Mouse (Mus musculus) myocyte (in vitro differentiated cells): ENCODE measurements around the gene Plcb4.

Source experiments
- CEBPB ChIP-seq: IDR thresholded peaks from 2 replicates; pipeline ENCODE4 v1.6.1; 2011; ENCODE audit warnings: mild to moderate bottlenecking, moderate library complexity; ENCODE audit not compliant: poor library complexity, insufficient read depth, severe bottlenecking
- MAX ChIP-seq: IDR thresholded peaks from one replicate; pipeline ENCODE4 v1.6.1; 2011; ENCODE audit warnings: low read depth, mild to moderate bottlenecking, control low read depth
- MYOD1 ChIP-seq, 3 experiments: IDR thresholded peaks; one replicate each; pipeline ENCODE4 v1.6.1; 2011; ENCODE audit warnings: control low read depth in 2 of 3, low read depth in 2 of 3, mild to moderate bottlenecking in 2 of 3, moderate library complexity in 1 of 3; ENCODE audit not compliant: insufficient read length in 2 of 3, control insufficient read depth in 1 of 3
- MYOG ChIP-seq, 3 experiments: IDR thresholded peaks; one replicate each; pipeline ENCODE4 v1.6.1; 2011; ENCODE audit warnings: control low read depth in 2 of 3, low read depth in 2 of 3, mild to moderate bottlenecking in 2 of 3; ENCODE audit not compliant: insufficient read length in 2 of 3, control insufficient read depth in 1 of 3, insufficient read depth in 1 of 3
- POLR2A ChIP-seq: IDR thresholded peaks from one replicate; pipeline ENCODE4 v1.6.1; 2011; ENCODE audit warnings: low read depth, mild to moderate bottlenecking, control low read depth, moderate library complexity; ENCODE audit not compliant: insufficient read length
- POLR2AphosphoS2 ChIP-seq: IDR thresholded peaks from one replicate; pipeline ENCODE4 v1.6.1; 2011; ENCODE audit warnings: low read depth, control low read depth; ENCODE audit not compliant: insufficient read length
- TCF12 ChIP-seq: IDR thresholded peaks from one replicate; pipeline ENCODE4 v1.6.1; 2011; ENCODE audit warnings: mild to moderate bottlenecking, control low read depth; ENCODE audit not compliant: poor library complexity, insufficient read depth, severe bottlenecking
- USF1 ChIP-seq: IDR thresholded peaks from one replicate; pipeline ENCODE4 v1.6.1; 2011; ENCODE audit warnings: low read depth, mild to moderate bottlenecking, control low read depth, moderate library complexity

GRCm38 (mm10) chr2:135755792-135756191 lies 97.0 kb downstream of the Plcb4 start:
- TF ChIP-seq POLR2A: no peak
- TF ChIP-seq MAX: no peak
- no peak for TF ChIP-seq USF1
- TF ChIP-seq MYOD1 (IDR thresholded peaks at IDR 0.05; ENCODE audit: control insufficient read depth in 1 of 3, insufficient read length in 2 of 3, low read depth in 2 of 3): no peak
- TF ChIP-seq POLR2AphosphoS2: no peak
- no peak for TF ChIP-seq TCF12
- no peak for TF ChIP-seq MYOG (IDR thresholded peaks at IDR 0.05; ENCODE audit: control insufficient read depth in 1 of 3, insufficient read depth in 1 of 3, insufficient read length in 2 of 3, low read depth in 2 of 3)
- TF ChIP-seq CEBPB: no peak
